Mouse (Mus musculus) ovary, postnatal 36 days (tissue): ENCODE results near the gene Rtcb.

Experiments used
- DNase-seq: peaks from one replicate; pipeline ENCODE4 v3.0.0; 2022; ENCODE audit warnings: low spot score, mixed read lengths

Rtcb gene

GRCm38 (mm10) chr10:85936280-85936965 lies 21.2 kb downstream of the Rtcb start:
- no peak for DNase-seq

- DNase-seq = no peak
These were observed 27.7 kb downstream of the Rtcb start for GRCm38 (mm10) chr10:85929962-85930361.

GRCm38 (mm10) chr10:85929208-85929591 lies 28.4 kb downstream of the Rtcb start:
- DNase-seq = no peak

GRCm38 (mm10) chr10:85928499-85929207 lies 29.0 kb downstream of the Rtcb start:
- DNase-seq = peak; percentile 67

GRCm38 (mm10) chr10:85927676-85928445 lies 29.8 kb downstream of the Rtcb start, which contains the start of gene Ascl4:
TSS of gene Ascl4 (plus strand) at chr10:85927681.
- peak; percentile 6 for DNase-seq

- peak; percentile 97 for DNase-seq
These were observed 40.9 kb downstream of the Rtcb start, which contains the start of gene Prdm4 for GRCm38 (mm10) chr10:85916498-85917309. TSS of gene Prdm4 (minus strand) at chr10:85917142.
